Mouse (Mus musculus): ENCODE data around the gene Nkd1. TPM values are rescaled to one million over a fixed set of nuclear protein-coding genes. Genes with fewer than 3 reads are reported as not detected.
A peak's percentile ranks its signal among the peaks of the same experiment; 100 is the strongest.

The Nkd1 gene
- polyA plus RNA-seq, 1 experiment = 0.11 TPM

GRCm38 (mm10) chr8:88621408-88621807 is 100.3 kb downstream of the Nkd1 start:
- peak overlapping the region; percentile 30 for H3K4me2 ChIP-seq (ENCODE audit: low read depth)
- no peak overlapping the region for H3ac ChIP-seq (ENCODE audit: control insufficient read depth, insufficient read length)
- no peaks in the 10 kb centered on the region for H3K36me3 ChIP-seq (ENCODE audit: control insufficient read depth, insufficient read depth)
- no peaks in the 10 kb centered on the region for H3K79me2 ChIP-seq (ENCODE audit: control insufficient read depth, insufficient read depth)
- peaks cover 62% of the 10 kb centered on the region for H3K27me3 ChIP-seq (ENCODE audit: control insufficient read depth, insufficient read depth, insufficient read length)
- H3K4me3 ChIP-seq = no peak overlapping the region
- TF ChIP-seq MYOD1 (IDR thresholded peaks at IDR 0.05; ENCODE audit: control insufficient read depth in 1 of 3, insufficient read length in 2 of 3, low read depth in 2 of 3) (no peak), CEBPB (IDR thresholded peaks at IDR 0.05; ENCODE audit: insufficient read depth, poor library complexity, severe bottlenecking) (no peak), MYOG (IDR thresholded peaks at IDR 0.05; ENCODE audit: control insufficient read depth in 1 of 3, insufficient read depth in 1 of 3, insufficient read length in 2 of 3, low read depth in 2 of 3) (no peak), MAX (IDR thresholded peaks at IDR 0.05; ENCODE audit: low read depth) (no peak), USF1 (IDR thresholded peaks at IDR 0.05; ENCODE audit: low read depth) (no peak), TCF12 (IDR thresholded peaks at IDR 0.05; ENCODE audit: insufficient read depth, poor library complexity, severe bottlenecking) (no peak), POLR2AphosphoS2 (IDR thresholded peaks at IDR 0.05; ENCODE audit: insufficient read length, low read depth) (no peak), REST (IDR thresholded peaks at IDR 0.05; ENCODE audit: insufficient read depth, insufficient read length) (no peak), POLR2A (IDR thresholded peaks at IDR 0.05; ENCODE audit: insufficient read length, low read depth) (no peak), TCF3 (IDR thresholded peaks at IDR 0.05; ENCODE audit: insufficient read length, low read depth) (no peak), E2F4 (IDR thresholded peaks at IDR 0.05; ENCODE audit: insufficient read depth) (no peak), SRF (IDR thresholded peaks at IDR 0.05; ENCODE audit: control insufficient read depth, insufficient read length, low read depth) (no peak)

GRCm38 (mm10) chr8:88623351-88623750 is 102.2 kb downstream of the Nkd1 start:
- no peaks in the 10 kb centered on the region for H3K36me3 ChIP-seq (ENCODE audit: control insufficient read depth, insufficient read depth)
- no peak overlapping the region for H3K4me2 ChIP-seq (ENCODE audit: low read depth)
- no peak overlapping the region for H3K4me3 ChIP-seq
- H3K79me2 ChIP-seq (ENCODE audit: control insufficient read depth, insufficient read depth) = no peaks in the 10 kb centered on the region
- peaks cover 66% of the 10 kb centered on the region for H3K27me3 ChIP-seq (ENCODE audit: control insufficient read depth, insufficient read depth, insufficient read length)
- no peak overlapping the region for H3ac ChIP-seq (ENCODE audit: control insufficient read depth, insufficient read length)
- TF ChIP-seq POLR2A (IDR thresholded peaks at IDR 0.05; ENCODE audit: insufficient read length, low read depth) = no peak
- TF ChIP-seq MYOD1 (IDR thresholded peaks at IDR 0.05; ENCODE audit: control insufficient read depth in 1 of 3, insufficient read length in 2 of 3, low read depth in 2 of 3) = no peak
- TF ChIP-seq SRF (IDR thresholded peaks at IDR 0.05; ENCODE audit: control insufficient read depth, insufficient read length, low read depth) = no peak
- TF ChIP-seq TCF3 (IDR thresholded peaks at IDR 0.05; ENCODE audit: insufficient read length, low read depth) = no peak
- no peak for TF ChIP-seq E2F4 (IDR thresholded peaks at IDR 0.05; ENCODE audit: insufficient read depth)
- no peak for TF ChIP-seq TCF12 (IDR thresholded peaks at IDR 0.05; ENCODE audit: insufficient read depth, poor library complexity, severe bottlenecking)
- TF ChIP-seq USF1 (IDR thresholded peaks at IDR 0.05; ENCODE audit: low read depth) = no peak
- no peak for TF ChIP-seq MYOG (IDR thresholded peaks at IDR 0.05; ENCODE audit: control insufficient read depth in 1 of 3, insufficient read depth in 1 of 3, insufficient read length in 2 of 3, low read depth in 2 of 3)
- TF ChIP-seq REST (IDR thresholded peaks at IDR 0.05; ENCODE audit: insufficient read depth, insufficient read length) = no peak
- no peak for TF ChIP-seq CEBPB (IDR thresholded peaks at IDR 0.05; ENCODE audit: insufficient read depth, poor library complexity, severe bottlenecking)
- TF ChIP-seq POLR2AphosphoS2 (IDR thresholded peaks at IDR 0.05; ENCODE audit: insufficient read length, low read depth) = no peak
- no peak for TF ChIP-seq MAX (IDR thresholded peaks at IDR 0.05; ENCODE audit: low read depth)

- TF ChIP-seq REST (IDR thresholded peaks at IDR 0.05; ENCODE audit: insufficient read depth, insufficient read length) (no peak), MAX (IDR thresholded peaks at IDR 0.05; ENCODE audit: low read depth) (no peak), MYOD1 (IDR thresholded peaks at IDR 0.05; ENCODE audit: control insufficient read depth in 1 of 3, insufficient read length in 2 of 3, low read depth in 2 of 3) (no peak), MYOG (IDR thresholded peaks at IDR 0.05; ENCODE audit: control insufficient read depth in 1 of 3, insufficient read depth in 1 of 3, insufficient read length in 2 of 3, low read depth in 2 of 3) (no peak), TCF3 (IDR thresholded peaks at IDR 0.05; ENCODE audit: insufficient read length, low read depth) (no peak), CEBPB (IDR thresholded peaks at IDR 0.05; ENCODE audit: insufficient read depth, poor library complexity, severe bottlenecking) (no peak), USF1 (IDR thresholded peaks at IDR 0.05; ENCODE audit: low read depth) (no peak), TCF12 (IDR thresholded peaks at IDR 0.05; ENCODE audit: insufficient read depth, poor library complexity, severe bottlenecking) (no peak), POLR2AphosphoS2 (IDR thresholded peaks at IDR 0.05; ENCODE audit: insufficient read length, low read depth) (no peak), SRF (IDR thresholded peaks at IDR 0.05; ENCODE audit: control insufficient read depth, insufficient read length, low read depth) (no peak), E2F4 (IDR thresholded peaks at IDR 0.05; ENCODE audit: insufficient read depth) (no peak)
- Histone ChIP-seq H3K36me3 (ENCODE audit: control insufficient read depth, insufficient read depth) (no peaks in the 10 kb centered on the region), H3ac (ENCODE audit: control insufficient read depth, insufficient read length) (no peak overlapping the region), H3K27me3 (ENCODE audit: control insufficient read depth, insufficient read depth, insufficient read length) (peaks cover 64% of the 10 kb centered on the region), H3K4me2 (ENCODE audit: low read depth) (no peak overlapping the region), H3K79me2 (ENCODE audit: control insufficient read depth, insufficient read depth) (no peaks in the 10 kb centered on the region), H3K4me3 (no peak overlapping the region)
These were observed 103.1 kb downstream of the Nkd1 start for GRCm38 (mm10) chr8:88624276-88624675.

- Histone ChIP-seq H3K27me3 (ENCODE audit: control insufficient read depth, insufficient read depth, insufficient read length) (peaks cover 55% of the 10 kb centered on the region), H3K36me3 (ENCODE audit: control insufficient read depth, insufficient read depth) (no peaks in the 10 kb centered on the region), H3K79me2 (ENCODE audit: control insufficient read depth, insufficient read depth) (no peaks in the 10 kb centered on the region), H3K4me3 (no peak overlapping the region), H3K4me2 (ENCODE audit: low read depth) (no peak overlapping the region), H3ac (ENCODE audit: control insufficient read depth, insufficient read length) (no peak overlapping the region)
- TF ChIP-seq USF1 (IDR thresholded peaks at IDR 0.05; ENCODE audit: low read depth) (no peak), MAX (IDR thresholded peaks at IDR 0.05; ENCODE audit: low read depth) (no peak), TCF3 (IDR thresholded peaks at IDR 0.05; ENCODE audit: insufficient read length, low read depth) (no peak), MYOG (IDR thresholded peaks at IDR 0.05; ENCODE audit: control insufficient read depth in 1 of 3, insufficient read depth in 1 of 3, insufficient read length in 2 of 3, low read depth in 2 of 3) (no peak), SRF (IDR thresholded peaks at IDR 0.05; ENCODE audit: control insufficient read depth, insufficient read length, low read depth) (no peak), POLR2AphosphoS2 (IDR thresholded peaks at IDR 0.05; ENCODE audit: insufficient read length, low read depth) (no peak), POLR2A (IDR thresholded peaks at IDR 0.05; ENCODE audit: insufficient read length, low read depth) (no peak), E2F4 (IDR thresholded peaks at IDR 0.05; ENCODE audit: insufficient read depth) (no peak), CEBPB (IDR thresholded peaks at IDR 0.05; ENCODE audit: insufficient read depth, poor library complexity, severe bottlenecking) (no peak), TCF12 (IDR thresholded peaks at IDR 0.05; ENCODE audit: insufficient read depth, poor library complexity, severe bottlenecking) (no peak), REST (IDR thresholded peaks at IDR 0.05; ENCODE audit: insufficient read depth, insufficient read length) (no peak), MYOD1 (IDR thresholded peaks at IDR 0.05; ENCODE audit: control insufficient read depth in 1 of 3, insufficient read length in 2 of 3, low read depth in 2 of 3) (no peak)
These were observed 105.3 kb downstream of the Nkd1 start for GRCm38 (mm10) chr8:88626433-88626832.
